Mouse (Mus musculus): ENCODE measurements around the gene Eef1a1.
"Not testable (repeated sequence)": the region's sequence is repeated elsewhere in the genome, so short reads cannot be mapped to it uniquely, and the experiment has no call there.

- not testable (repeated sequence) for TF ChIP-seq CTCF, EP300 (IDR thresholded peaks at IDR 0.05; ENCODE audit: low read depth)
Measured at GRCm38 (mm10) chr9:78488021-78488420, 930 bp downstream of the Eef1a1 start.
